Mouse (Mus musculus) neural tube, embryonic 11.5 days (tissue): Measurements from ENCODE around the gene Cdc34. TPM values are rescaled to one million over a fixed set of nuclear protein-coding genes. Genes with fewer than 3 reads are reported as not detected.

Experiments
- ATAC-seq: fragments of 200-750 bp; cut with Nextera tagmentation; 2 replicates; pipeline ENCODE4 v1.8.0; 2017; ENCODE audit warnings: moderate number of reproducible peaks, mild to moderate bottlenecking, moderate TSS enrichment, moderate library complexity; ENCODE audit not compliant: insufficient read depth, low FRiP score, low TSS enrichment
- DNase-seq: peaks from one replicate; pipeline ENCODE4 v3.0.0-alpha.2; 2015; ENCODE audit warnings: low spot score
- H3K27ac ChIP-seq: fragments of 300-500 bp; sonication (generic); 2 replicates; pipeline ENCODE4 v1.5.1; 2014; ENCODE audit warnings: low read depth, mild to moderate bottlenecking, low read length
- H3K27me3 ChIP-seq: fragments of 300-500 bp; sonication (generic); 2 replicates; pipeline ENCODE4 v1.6.1; 2014; ENCODE audit warnings: mild to moderate bottlenecking, low read length, mixed read lengths; ENCODE audit not compliant: control insufficient read depth, insufficient read depth
- H3K36me3 ChIP-seq: fragments of 300-500 bp; sonication (generic); 2 replicates; pipeline ENCODE4 v1.6.1; 2014; ENCODE audit warnings: mild to moderate bottlenecking, low read length, moderate library complexity, mixed read lengths; ENCODE audit not compliant: control insufficient read depth, insufficient read depth
- H3K4me1 ChIP-seq: fragments of 300-500 bp; sonication (generic); 2 replicates; pipeline ENCODE4 v1.6.1; 2014; ENCODE audit warnings: low read length, mixed read lengths; ENCODE audit not compliant: control insufficient read depth, insufficient read depth
- H3K4me2 ChIP-seq: fragments of 300-500 bp; sonication (generic); 2 replicates; pipeline ENCODE4 v1.6.1; 2014; ENCODE audit warnings: low read depth, mild to moderate bottlenecking, moderate library complexity
- H3K4me3 ChIP-seq: fragments of 300-500 bp; sonication (generic); 2 replicates; pipeline ENCODE4 v1.5.1; 2014; ENCODE audit warnings: low read depth, low read length
- H3K9ac ChIP-seq: fragments of 300-500 bp; sonication (generic); 2 replicates; pipeline ENCODE4 v1.6.1; 2014; ENCODE audit warnings: mild to moderate bottlenecking, low read length
- H3K9me3 ChIP-seq: fragments of 300-500 bp; sonication (generic); 2 replicates; pipeline ENCODE4 v1.6.1; 2016; ENCODE audit warnings: low read length; ENCODE audit not compliant: control insufficient read depth
- WGBS: fragments of 180-500 bp; shearing (Covaris S2); extraction: QIAGEN DNeasy Blood & Tissue Kit; methylation state at CpG from one replicate; pipeline ENCODE4 v1.1.7; 2014; 5-methylcytosine and 5-hydroxymethylcytosine counted together
- polyA plus RNA-seq: library from polyadenylated mRNA; unstranded; fragments of >200 nt; fragmentation: Nextera tagmentation; extraction: Ambion mirVana; gene quantifications from 2 replicates; pipeline ENCODE4 v1.2.1, GENCODE M21; 2014

Gene Cdc34
- polyA plus RNA-seq, 1 experiment from 2014 or later: 168 TPM

DNA sequence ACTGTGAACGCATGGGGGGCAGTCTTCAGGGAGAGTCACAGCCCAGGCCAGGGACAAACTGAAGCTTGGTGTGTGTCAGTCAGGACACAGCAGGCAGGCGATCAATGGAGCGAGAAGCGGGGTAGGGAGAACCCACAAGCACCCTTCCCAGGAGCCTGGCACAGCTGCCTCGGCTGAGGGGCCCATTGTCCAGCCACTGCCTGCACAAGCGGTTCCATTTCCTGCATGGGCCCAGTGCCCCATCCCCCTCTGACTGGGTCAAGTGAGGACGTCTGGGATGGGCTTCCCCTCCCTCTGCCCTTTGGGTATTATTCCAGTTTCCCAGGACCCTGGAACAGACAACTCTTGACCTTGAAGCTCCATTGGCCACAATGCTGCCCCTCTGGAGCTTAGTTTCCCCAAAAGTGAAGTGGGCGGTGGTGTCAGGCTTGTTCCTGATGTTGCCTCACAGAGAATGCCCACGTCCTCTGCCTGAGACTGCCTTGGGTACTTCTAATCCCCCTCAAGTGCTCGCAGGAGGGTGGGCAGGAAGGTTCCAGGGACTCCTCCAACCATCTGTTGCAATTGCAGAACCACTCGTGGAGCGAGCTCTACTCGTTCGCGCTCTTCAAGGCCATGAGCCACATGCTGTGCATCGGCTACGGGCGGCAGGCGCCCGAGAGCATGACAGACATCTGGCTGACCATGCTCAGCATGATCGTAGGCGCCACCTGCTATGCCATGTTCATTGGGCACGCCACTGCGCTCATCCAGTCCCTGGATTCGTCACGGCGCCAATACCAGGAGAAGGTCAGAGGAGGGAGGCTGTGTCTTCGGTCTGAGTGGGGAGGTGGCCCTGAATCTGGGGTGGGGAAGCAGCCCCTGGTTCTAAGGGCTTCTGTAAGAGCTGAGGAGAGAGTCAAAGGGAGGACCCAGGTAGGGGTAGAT lies 46.6 kb downstream of the Cdc34 start:
- Histone ChIP-seq H3K27ac (no peak overlapping the region), H3K4me1 (no peaks in the 10 kb centered on the region), H3K27me3 (no peaks in the 10 kb centered on the region), H3K36me3 (no peaks in the 10 kb centered on the region; the same call in none of the 2 replicates), H3K9ac (no peak overlapping the region), H3K4me3 (no peak overlapping the region), H3K4me2 (no peak overlapping the region), H3K9me3 (no peaks in the 10 kb centered on the region)
- WGBS: 71% methylated on average over 28 of the region's 28 CpGs
- ATAC-seq (no peak), DNase-seq (no peak)

DNA sequence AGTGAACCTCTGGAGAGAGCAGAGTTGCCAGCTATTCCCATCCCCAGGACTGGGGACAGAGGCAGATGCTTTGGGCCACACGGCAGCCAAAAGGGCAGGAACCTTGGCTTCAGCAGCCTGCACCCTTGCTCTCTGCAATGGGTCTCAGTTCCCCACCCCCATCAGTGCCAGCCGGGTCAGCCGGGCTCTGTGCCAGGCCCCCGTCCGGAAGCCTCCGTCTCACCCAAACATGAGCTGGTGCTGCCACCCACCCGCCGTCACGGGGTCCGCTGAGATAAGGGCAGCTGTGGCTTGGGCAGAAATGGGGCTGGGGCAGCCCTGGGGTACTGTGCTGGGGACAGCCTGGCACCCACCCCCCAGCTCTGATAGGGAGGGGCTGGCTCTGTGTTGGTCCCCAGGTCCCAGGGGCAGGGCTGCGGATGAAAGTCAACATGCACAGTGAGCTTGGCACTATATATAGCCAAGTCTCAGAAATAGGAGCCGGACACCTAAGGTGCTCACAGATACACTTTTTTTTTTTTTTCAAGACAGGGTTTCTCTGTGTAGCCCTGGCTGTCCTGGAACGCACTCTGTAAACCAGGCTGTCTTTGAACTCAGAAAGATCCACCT lies 47.5 kb downstream of the Cdc34 start:
- Histone ChIP-seq H3K9me3 (no peaks in the 10 kb centered on the region), H3K36me3 (no peaks in the 10 kb centered on the region; the same call in none of the 2 replicates), H3K27ac (no peak overlapping the region), H3K9ac (no peak overlapping the region), H3K4me3 (no peak overlapping the region), H3K27me3 (no peaks in the 10 kb centered on the region), H3K4me2 (no peak overlapping the region), H3K4me1 (no peaks in the 10 kb centered on the region)
- WGBS: 83% methylated on average over 13 of the region's 13 CpGs
- ATAC-seq: no peak
- no peak for DNase-seq

DNA sequence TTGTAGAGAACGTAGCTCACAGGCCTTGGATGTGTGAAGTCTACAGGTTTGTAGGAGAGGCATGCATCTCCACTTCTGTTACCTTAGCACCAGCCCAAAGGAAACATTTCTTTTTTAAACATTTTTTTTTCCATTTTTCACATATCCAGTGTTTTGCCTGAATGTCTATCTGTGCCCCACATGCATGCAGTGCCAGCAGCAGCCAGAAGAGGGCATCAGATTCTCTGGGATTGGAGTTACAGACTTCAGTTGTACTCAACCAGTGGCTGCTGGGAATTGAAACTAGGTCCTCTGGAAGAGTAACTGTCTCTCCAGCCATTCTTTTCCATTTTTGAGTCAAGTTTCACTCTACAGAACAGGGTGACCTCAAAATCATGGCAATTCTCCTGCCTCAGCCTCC lies 50.5 kb downstream of the Cdc34 start:
- H3K27ac ChIP-seq: no peak overlapping the region
- H3K36me3 ChIP-seq: peaks cover 17% of the 10 kb centered on the region
- no peak overlapping the region for H3K4me2 ChIP-seq
- no peaks in the 10 kb centered on the region for H3K9me3 ChIP-seq
- ATAC-seq: no peak
- WGBS: 100% methylated on average over 1 of the region's 1 CpGs
- H3K27me3 ChIP-seq: peaks cover 3% of the 10 kb centered on the region; the same call in 1 of the 2 replicates
- no peak overlapping the region for H3K4me3 ChIP-seq
- DNase-seq: no peak
- no peaks in the 10 kb centered on the region for H3K4me1 ChIP-seq
- H3K9ac ChIP-seq: no peak overlapping the region

DNA sequence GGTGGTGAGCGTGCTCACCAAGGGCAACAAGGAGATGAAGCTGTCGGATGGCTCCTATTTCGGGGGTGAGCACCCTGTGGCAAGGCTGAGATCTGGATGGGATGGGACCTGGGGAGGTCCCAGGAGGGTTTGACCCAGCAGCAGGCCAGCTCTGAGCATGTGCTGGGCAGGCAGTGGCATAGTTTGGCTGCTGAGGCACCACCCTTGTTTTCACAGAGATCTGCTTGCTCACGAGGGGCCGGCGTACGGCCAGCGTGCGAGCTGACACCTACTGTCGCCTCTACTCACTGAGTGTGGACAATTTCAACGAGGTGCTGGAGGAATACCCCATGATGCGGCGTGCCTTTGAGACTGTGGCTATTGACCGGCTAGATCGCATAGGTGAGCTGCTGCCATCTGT lies 51.9 kb downstream of the Cdc34 start:
- 94% methylated on average over 15 of the region's 15 CpGs for WGBS
- Histone ChIP-seq H3K4me1 (no peaks in the 10 kb centered on the region), H3K9ac (no peak overlapping the region), H3K27ac (no peak overlapping the region), H3K36me3 (peaks cover 30% of the 10 kb centered on the region), H3K4me3 (no peak overlapping the region), H3K9me3 (0 out of 2 replicates have a peak, but pooled peaks cover 3% of the 10 kb centered on the region), H3K4me2 (no peak overlapping the region), H3K27me3 (peaks cover 3% of the 10 kb centered on the region; the same call in 1 of the 2 replicates)
- DNase-seq: no peak
- ATAC-seq: no peak

DNA sequence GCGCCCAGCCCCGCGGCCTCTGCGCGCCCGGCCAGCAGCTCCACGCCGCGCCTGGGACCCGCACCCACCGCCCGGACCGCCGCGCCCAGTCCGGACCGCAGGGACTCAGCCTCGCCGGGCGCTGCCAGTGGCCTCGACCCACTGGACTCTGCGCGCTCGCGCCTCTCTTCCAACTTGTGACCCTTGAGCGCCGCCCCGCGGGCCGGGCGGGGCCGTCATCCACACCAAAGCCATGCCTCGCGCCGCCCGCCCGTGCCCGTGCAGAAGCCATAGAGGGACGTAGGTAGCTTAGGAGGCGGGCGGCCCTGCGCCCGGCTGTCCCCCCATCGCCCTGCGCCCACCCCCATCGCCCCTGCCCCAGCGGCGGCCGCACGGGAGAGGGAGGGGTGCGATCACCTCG lies 53.4 kb downstream of the Cdc34 start:
- Histone ChIP-seq H3K9me3 (peaks cover 13% of the 10 kb centered on the region; the same call in 1 of the 2 replicates), H3K27me3 (peaks cover 3% of the 10 kb centered on the region; the same call in 1 of the 2 replicates), H3K4me2 (no peak overlapping the region; the same call in 1 of the 2 replicates), H3K36me3 (peaks cover 45% of the 10 kb centered on the region), H3K4me1 (no peaks in the 10 kb centered on the region), H3K27ac (no peak overlapping the region), H3K4me3 (no peak overlapping the region), H3K9ac (no peak overlapping the region)
- DNase-seq: no peak
- ATAC-seq: no peak
- WGBS: 32% methylated on average over 29 of the region's 52 CpGs

DNA sequence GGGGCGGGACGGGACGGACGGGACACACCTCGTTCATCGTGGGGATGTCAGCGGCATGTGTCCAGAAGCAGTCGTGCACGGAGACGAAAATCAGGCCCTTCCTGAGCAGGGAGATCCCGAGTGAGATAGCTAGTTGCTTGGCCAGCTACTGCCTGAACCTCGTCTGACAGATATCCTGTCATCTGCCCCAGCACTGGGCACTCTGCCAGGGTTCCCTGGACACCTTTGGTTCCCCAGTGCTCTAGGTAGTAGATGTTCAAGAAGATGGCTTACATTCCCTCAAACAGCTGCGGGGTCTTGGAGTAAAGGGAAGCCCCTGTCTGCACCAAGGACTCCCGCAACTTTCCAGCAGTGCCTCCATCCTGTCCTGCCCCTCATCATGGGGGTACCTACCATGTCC lies 54.7 kb downstream of the Cdc34 start:
- 91% methylated on average over 13 of the region's 14 CpGs for WGBS
- Histone ChIP-seq H3K4me2 (no peak overlapping the region), H3K27me3 (peaks cover 3% of the 10 kb centered on the region; the same call in 1 of the 2 replicates), H3K4me3 (no peak overlapping the region), H3K9me3 (peaks cover 13% of the 10 kb centered on the region; the same call in 1 of the 2 replicates), H3K36me3 (peaks cover 57% of the 10 kb centered on the region), H3K4me1 (no peaks in the 10 kb centered on the region), H3K9ac (no peak overlapping the region), H3K27ac (no peak overlapping the region)
- no peak for DNase-seq
- ATAC-seq: no peak

Other genes with a start within 250 kb of the Cdc34 start
- gene Vmn2r83, start 213.5 kb upstream of the Cdc34 start, polyA plus RNA-seq: not detected in 2 replicates
- 21.2 and 23.2 TPM in 2 replicates for gene Plpp2, start 148.4 kb upstream of the Cdc34 start, polyA plus RNA-seq
- 50.8 and 58.2 TPM in 2 replicates for gene Mier2, start 127.0 kb upstream of the Cdc34 start, polyA plus RNA-seq
- not detected in 2 replicates for gene Theg, start 94.9 kb upstream of the Cdc34 start, polyA plus RNA-seq
- 0.08 TPM in 1 of 2 replicates, not detected in the other for gene C2cd4c, start 68.2 kb upstream of the Cdc34 start, polyA plus RNA-seq
- gene Shc2, start 44.3 kb upstream of the Cdc34 start, polyA plus RNA-seq: 17.2 and 23.1 TPM in 2 replicates
- gene Odf3l2, start 36.5 kb upstream of the Cdc34 start, polyA plus RNA-seq: not detected in 2 replicates
- gene Madcam1, start 17.6 kb upstream of the Cdc34 start, polyA plus RNA-seq: 1.5 and 2.5 TPM in 2 replicates
- 71.2 and 78.7 TPM in 2 replicates for gene Tpgs1, start 12.8 kb upstream of the Cdc34 start, polyA plus RNA-seq
- gene Gzmm, start 6.8 kb downstream of the Cdc34 start, polyA plus RNA-seq: 0.57 and 0.62 TPM in 2 replicates
- 591 and 595 TPM in 2 replicates for gene Bsg, start 22.3 kb downstream of the Cdc34 start, polyA plus RNA-seq
- 0.28 and 0.57 TPM in 2 replicates for gene Hcn2, start 34.4 kb downstream of the Cdc34 start, polyA plus RNA-seq
- 29.5 and 34.1 TPM in 2 replicates for gene Polrmt, start 64.4 kb downstream of the Cdc34 start, polyA plus RNA-seq
- gene Fgf22, start 72.9 kb downstream of the Cdc34 start, polyA plus RNA-seq: 0.20 and 0.84 TPM in 2 replicates
- 99.7 and 101 TPM in 2 replicates for gene Rnf126, start 84.8 kb downstream of the Cdc34 start, polyA plus RNA-seq
- gene Fstl3, start 95.1 kb downstream of the Cdc34 start, polyA plus RNA-seq: 1.3 and 1.7 TPM in 2 replicates
- gene Prss57, start 108.8 kb downstream of the Cdc34 start, polyA plus RNA-seq: 0.23 TPM in 1 of 2 replicates, not detected in the other
- 150 and 155 TPM in 2 replicates for gene Palm, start 111.4 kb downstream of the Cdc34 start, polyA plus RNA-seq
- gene Misp, start 138.8 kb downstream of the Cdc34 start, polyA plus RNA-seq: 0.77 and 1.6 TPM in 2 replicates
- 215 and 216 TPM in 2 replicates for gene Ptbp1, start 172.2 kb downstream of the Cdc34 start, polyA plus RNA-seq
- 12.5 and 13.7 TPM in 2 replicates for gene Prtn3, start 192.3 kb downstream of the Cdc34 start, polyA plus RNA-seq
- 142 and 156 TPM in 2 replicates for gene Plppr3, start 192.4 kb downstream of the Cdc34 start, polyA plus RNA-seq
- 0.66 TPM in 1 of 2 replicates, not detected in the other for gene Elane, start 204.1 kb downstream of the Cdc34 start, polyA plus RNA-seq
- gene Cfd, start 208.7 kb downstream of the Cdc34 start, polyA plus RNA-seq: not detected in 2 replicates
- 47.7 and 53.6 TPM in 2 replicates for gene Med16, start 226.7 kb downstream of the Cdc34 start, polyA plus RNA-seq
- gene Gm26602, start 228.7 kb downstream of the Cdc34 start, polyA plus RNA-seq: 14.5 TPM in 1 of 2 replicates, not detected in the other
- gene Kiss1r, start 234.8 kb downstream of the Cdc34 start, polyA plus RNA-seq: 0.77 and 0.80 TPM in 2 replicates
- 150 and 156 TPM in 2 replicates for gene R3hdm4, start 239.0 kb downstream of the Cdc34 start, polyA plus RNA-seq
- 7.0 and 8.5 TPM in 2 replicates for gene Arid3a, start 244.8 kb downstream of the Cdc34 start, polyA plus RNA-seq